Mouse (Mus musculus): ENCODE results near the gene Gm20388. TPM values are rescaled to one million over a fixed set of nuclear protein-coding genes. Genes with fewer than 3 reads are reported as not detected.

Gm20388 gene
- polyA plus RNA-seq, 1 experiment from 2014 or later, result not detected

DNA sequence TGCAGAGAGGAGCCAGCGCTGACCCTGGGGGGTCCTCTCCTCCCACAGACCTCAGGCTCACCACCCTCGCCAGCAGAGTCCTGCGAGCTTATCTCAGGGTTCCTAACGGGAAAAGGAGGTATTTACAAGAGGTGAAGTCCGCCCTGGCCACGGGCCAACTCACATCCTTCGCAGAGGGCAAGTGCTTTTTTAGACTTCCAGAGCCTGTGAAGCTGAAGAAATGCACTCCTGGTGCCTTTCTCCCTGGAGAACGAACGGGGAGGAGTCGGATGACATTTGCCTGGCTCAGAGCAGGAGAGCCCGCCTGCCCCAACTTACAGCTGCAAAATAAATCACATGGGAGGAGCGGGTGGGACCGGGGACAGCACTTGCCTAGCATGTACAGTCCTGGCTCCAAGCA, 1117.1 kb downstream of the Gm20388 start:
- peak; percentile 56 for ATAC-seq (ENCODE audit: low FRiP score, low TSS enrichment)
- Histone ChIP-seq H3K9ac (ENCODE audit: low read depth, low read length) (no peak overlapping the region), H3K4me2 (replicated peaks; ENCODE audit: low read depth, low read length) (no peak overlapping the region), H3K4me3 (ENCODE audit: low read length) (no peak overlapping the region), H3K27me3 (ENCODE audit: control insufficient read depth, insufficient read depth, low read length) (peaks cover 38% of the 10 kb centered on the region), H3K27ac (ENCODE audit: low read depth, low read length) (no peak overlapping the region), H3K4me1 (ENCODE audit: control insufficient read depth, insufficient read depth, low read length) (peaks cover 20% of the 10 kb centered on the region), H3K9me3 (ENCODE audit: control insufficient read depth, low read length) (no peaks in the 10 kb centered on the region), H3K36me3 (ENCODE audit: control insufficient read depth, insufficient read depth, low read length) (no peaks in the 10 kb centered on the region)
- 4% methylated on average over 13 of the region's 13 CpGs for WGBS

DNA sequence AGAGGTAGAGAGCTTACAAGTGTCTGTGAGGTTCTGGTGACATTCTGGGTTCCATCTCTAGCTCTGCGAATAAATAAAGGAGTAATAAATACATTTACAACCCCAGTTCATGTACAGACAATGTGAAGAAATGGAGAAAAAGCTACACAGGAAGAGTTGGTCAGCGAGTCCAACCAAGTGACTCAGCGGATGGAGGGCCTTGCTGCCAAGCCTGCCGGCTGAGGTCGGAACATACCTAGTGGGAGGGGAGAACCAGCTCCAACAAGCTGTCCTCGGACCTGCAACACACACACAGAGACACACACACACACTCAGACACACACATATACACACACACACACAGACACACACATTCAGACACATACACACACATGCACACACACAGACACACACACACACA, 1118.4 kb downstream of the Gm20388 start:
- Histone ChIP-seq H3K9ac (ENCODE audit: low read depth, low read length) (no peak overlapping the region), H3K27me3 (ENCODE audit: control insufficient read depth, insufficient read depth, low read length) (peaks cover 39% of the 10 kb centered on the region), H3K36me3 (ENCODE audit: control insufficient read depth, insufficient read depth, low read length) (no peaks in the 10 kb centered on the region), H3K4me1 (ENCODE audit: control insufficient read depth, insufficient read depth, low read length) (peaks cover 11% of the 10 kb centered on the region), H3K9me3 (ENCODE audit: control insufficient read depth, low read length) (no peaks in the 10 kb centered on the region), H3K4me3 (ENCODE audit: low read length) (no peak overlapping the region), H3K27ac (ENCODE audit: low read depth, low read length) (no peak overlapping the region), H3K4me2 (replicated peaks; ENCODE audit: low read depth, low read length) (no peak overlapping the region)
- 88% methylated on average over 6 of the region's 6 CpGs for WGBS
- ATAC-seq (ENCODE audit: low FRiP score, low TSS enrichment), result no peak

DNA sequence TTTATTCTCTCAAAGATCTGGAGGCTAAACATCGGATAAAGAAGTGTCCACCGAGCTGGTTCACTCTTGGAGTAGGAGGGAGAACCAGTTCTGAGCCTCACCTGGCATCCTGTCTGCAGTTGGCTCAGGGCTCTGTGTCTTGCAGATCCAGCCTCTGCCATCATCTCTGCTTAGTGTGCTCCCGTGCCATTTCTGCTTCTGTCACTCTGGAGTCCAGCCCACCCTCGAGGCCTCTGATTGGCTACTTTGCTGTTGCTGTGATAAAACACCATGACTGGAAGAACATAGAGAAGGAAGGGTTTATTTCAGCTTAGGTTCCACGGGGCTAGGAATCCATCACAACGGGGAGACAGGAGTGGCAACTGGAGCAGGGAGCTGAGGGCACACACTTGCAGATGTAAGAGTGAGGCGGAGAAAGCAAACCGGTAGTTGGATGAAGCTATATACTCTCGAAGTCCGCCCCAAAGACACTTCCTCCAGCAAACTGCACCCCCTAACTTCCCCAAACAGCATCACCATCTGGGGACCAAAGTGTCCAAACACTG, 1119.9 kb downstream of the Gm20388 start:
- Histone ChIP-seq H3K4me2 (replicated peaks; ENCODE audit: low read depth, low read length) (no peak overlapping the region), H3K27me3 (ENCODE audit: control insufficient read depth, insufficient read depth, low read length) (peaks cover 47% of the 10 kb centered on the region), H3K4me3 (ENCODE audit: low read length) (no peak overlapping the region), H3K9me3 (ENCODE audit: control insufficient read depth, low read length) (no peaks in the 10 kb centered on the region), H3K4me1 (ENCODE audit: control insufficient read depth, insufficient read depth, low read length) (peaks cover 11% of the 10 kb centered on the region), H3K36me3 (ENCODE audit: control insufficient read depth, insufficient read depth, low read length) (no peaks in the 10 kb centered on the region), H3K27ac (ENCODE audit: low read depth, low read length) (no peak overlapping the region), H3K9ac (ENCODE audit: low read depth, low read length) (no peak overlapping the region)
- no peak for ATAC-seq (ENCODE audit: low FRiP score, low TSS enrichment)
- 66% methylated on average over 10 of the region's 10 CpGs for WGBS

DNA sequence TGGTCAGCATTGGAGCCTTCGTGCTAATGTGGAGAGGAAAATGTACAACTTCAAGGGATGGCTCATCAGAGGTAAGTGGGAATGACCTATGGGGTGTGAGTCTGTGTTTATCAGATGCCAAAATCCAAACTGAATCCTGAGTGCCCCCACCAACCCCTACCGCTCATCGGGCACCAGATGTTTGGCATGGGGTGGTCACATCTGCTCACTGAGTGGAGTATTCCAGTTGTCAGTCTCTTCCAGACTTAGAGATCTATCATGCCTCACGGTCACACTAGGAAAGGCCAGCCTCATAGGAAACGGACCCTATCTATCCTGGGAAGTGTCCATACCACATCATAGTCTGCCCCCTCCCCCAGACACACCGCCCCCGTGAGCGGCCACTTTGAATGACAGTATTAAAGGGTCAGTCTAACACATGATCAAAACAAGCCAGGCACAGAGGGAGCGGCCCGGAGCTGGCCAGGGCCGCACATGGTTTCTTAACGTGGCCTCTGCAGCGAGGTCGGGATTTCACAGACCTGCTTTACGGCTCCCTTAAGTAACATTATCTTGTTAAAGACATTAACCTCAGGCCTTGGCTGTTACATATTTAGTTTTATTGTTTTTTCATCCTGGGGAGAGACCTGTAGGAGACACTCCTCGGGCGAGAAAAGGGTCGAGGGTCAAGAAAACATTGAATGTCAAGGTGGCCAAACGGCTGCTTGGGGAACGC, 1122.8 kb downstream of the Gm20388 start:
- no peak overlapping the region for H3K27ac ChIP-seq (ENCODE audit: low read depth, low read length)
- 24% methylated on average over 20 of the region's 20 CpGs for WGBS
- no peak overlapping the region for H3K9ac ChIP-seq (ENCODE audit: low read depth, low read length)
- no peaks in the 10 kb centered on the region for H3K4me1 ChIP-seq (ENCODE audit: control insufficient read depth, insufficient read depth, low read length)
- no peak overlapping the region for H3K4me3 ChIP-seq (ENCODE audit: low read length)
- H3K36me3 ChIP-seq (ENCODE audit: control insufficient read depth, insufficient read depth, low read length), result no peaks in the 10 kb centered on the region
- H3K27me3 ChIP-seq (ENCODE audit: control insufficient read depth, insufficient read depth, low read length), result peaks cover 61% of the 10 kb centered on the region
- no peaks in the 10 kb centered on the region for H3K9me3 ChIP-seq (ENCODE audit: control insufficient read depth, low read length)
- ATAC-seq (ENCODE audit: low FRiP score, low TSS enrichment), result peak; percentile 72; the same call in 1 of the 2 replicates
- H3K4me2 ChIP-seq (replicated peaks; ENCODE audit: low read depth, low read length), result no peak overlapping the region

DNA sequence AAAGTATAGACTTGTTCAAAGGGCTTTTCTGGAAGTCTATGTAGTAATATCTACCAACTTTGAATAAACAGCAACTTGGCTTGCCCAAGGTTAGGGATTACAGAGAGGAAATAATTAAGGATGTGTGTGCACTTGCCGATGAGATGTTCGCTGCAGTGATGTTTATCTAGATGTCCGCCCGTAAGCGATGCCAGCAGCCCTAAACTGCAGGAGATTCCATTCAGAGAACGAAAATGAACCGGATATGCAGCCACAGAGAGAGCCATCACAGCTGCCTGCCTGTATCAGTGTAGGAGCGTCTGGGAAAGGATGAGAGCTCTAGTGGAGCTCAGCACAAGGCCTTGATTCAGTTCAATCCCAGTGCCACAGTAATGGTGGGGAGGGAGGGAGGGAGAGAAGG, 1125.0 kb downstream of the Gm20388 start:
- no peak overlapping the region for H3K4me3 ChIP-seq (ENCODE audit: low read length)
- no peak overlapping the region for H3K4me2 ChIP-seq (replicated peaks; ENCODE audit: low read depth, low read length)
- H3K9me3 ChIP-seq (ENCODE audit: control insufficient read depth, low read length), result no peaks in the 10 kb centered on the region
- no peak overlapping the region for H3K9ac ChIP-seq (ENCODE audit: low read depth, low read length)
- no peak for ATAC-seq (ENCODE audit: low FRiP score, low TSS enrichment)
- H3K27ac ChIP-seq (ENCODE audit: low read depth, low read length), result no peak overlapping the region
- no peaks in the 10 kb centered on the region for H3K36me3 ChIP-seq (ENCODE audit: control insufficient read depth, insufficient read depth, low read length)
- no peaks in the 10 kb centered on the region for H3K4me1 ChIP-seq (ENCODE audit: control insufficient read depth, insufficient read depth, low read length)
- peaks cover 65% of the 10 kb centered on the region for H3K27me3 ChIP-seq (ENCODE audit: control insufficient read depth, insufficient read depth, low read length)
- 67% methylated on average over 8 of the region's 8 CpGs for WGBS

DNA sequence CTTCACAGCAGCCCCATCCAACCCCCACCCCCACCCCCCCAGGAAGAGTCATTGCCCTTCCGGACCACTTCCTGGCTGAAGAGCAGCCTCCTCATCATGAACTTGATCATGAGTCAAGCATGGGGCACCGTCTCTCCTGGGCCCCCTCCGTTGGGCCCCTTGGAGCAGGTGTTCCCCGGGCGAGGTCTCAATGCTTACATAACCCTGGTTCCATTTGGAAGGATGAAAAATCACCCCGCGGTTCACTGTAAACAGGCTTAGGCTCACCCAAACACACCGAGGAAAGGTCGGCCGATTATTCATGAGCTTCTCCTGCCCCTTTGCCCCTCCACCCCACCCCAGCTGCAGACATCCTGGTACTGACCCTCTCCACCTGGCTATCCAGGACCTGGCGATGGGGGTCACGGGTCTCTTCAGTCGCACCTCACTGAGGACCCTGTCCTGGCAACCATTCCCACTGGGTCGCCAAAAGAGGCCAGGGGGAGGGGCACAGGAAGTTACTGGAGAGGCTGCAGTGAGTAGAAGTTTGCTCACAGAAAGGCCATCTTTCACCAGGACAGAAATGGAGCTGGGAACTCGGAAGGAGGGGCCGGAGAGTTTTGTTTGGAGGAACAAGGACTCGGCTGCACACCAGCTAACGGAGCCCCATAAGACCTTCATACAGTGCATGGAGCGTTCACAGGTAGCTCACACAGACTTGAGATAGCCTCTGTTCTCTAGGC, 1133.2 kb downstream of the Gm20388 start:
- Histone ChIP-seq H3K4me3 (ENCODE audit: low read length) (no peak overlapping the region), H3K27ac (ENCODE audit: low read depth, low read length) (no peak overlapping the region), H3K27me3 (ENCODE audit: control insufficient read depth, insufficient read depth, low read length) (peaks cover 23% of the 10 kb centered on the region), H3K4me1 (ENCODE audit: control insufficient read depth, insufficient read depth, low read length) (no peaks in the 10 kb centered on the region; the same call in 1 of the 2 replicates), H3K9ac (ENCODE audit: low read depth, low read length) (no peak overlapping the region), H3K36me3 (ENCODE audit: control insufficient read depth, insufficient read depth, low read length) (no peaks in the 10 kb centered on the region), H3K4me2 (replicated peaks; ENCODE audit: low read depth, low read length) (no peak overlapping the region), H3K9me3 (ENCODE audit: control insufficient read depth, low read length) (peaks cover 3% of the 10 kb centered on the region; the same call in 1 of the 2 replicates)
- ATAC-seq (ENCODE audit: low FRiP score, low TSS enrichment), result peak; percentile 10; the same call in 1 of the 2 replicates
- WGBS, result 33% methylated on average over 19 of the region's 19 CpGs

DNA sequence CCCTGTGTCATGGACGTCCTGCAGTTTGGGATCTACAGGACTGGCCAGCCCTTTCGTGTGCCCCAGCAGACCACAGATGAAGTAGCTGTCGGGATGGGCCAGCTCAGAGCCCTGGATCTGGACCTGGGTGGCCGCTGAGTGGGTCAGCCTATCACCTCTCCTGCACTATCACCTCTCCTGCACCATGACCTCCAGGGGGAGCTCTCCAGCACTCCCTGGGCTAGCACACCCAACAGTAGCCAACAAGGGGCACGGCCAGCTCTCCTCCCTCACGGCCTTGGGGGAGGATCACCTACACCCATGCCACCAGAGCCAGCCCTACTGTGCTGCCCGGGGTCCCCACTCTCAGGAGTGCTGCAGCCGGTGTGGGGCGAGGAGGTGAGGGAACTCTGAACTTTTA, 1136.8 kb downstream of the Gm20388 start:
- H3K36me3 ChIP-seq (ENCODE audit: control insufficient read depth, insufficient read depth, low read length), result no peaks in the 10 kb centered on the region
- H3K27me3 ChIP-seq (ENCODE audit: control insufficient read depth, insufficient read depth, low read length), result peaks cover 23% of the 10 kb centered on the region
- H3K4me2 ChIP-seq (replicated peaks; ENCODE audit: low read depth, low read length), result no peak overlapping the region
- no peak overlapping the region for H3K27ac ChIP-seq (ENCODE audit: low read depth, low read length)
- no peak for ATAC-seq (ENCODE audit: low FRiP score, low TSS enrichment)
- no peaks in the 10 kb centered on the region; the same call in 1 of the 2 replicates for H3K4me1 ChIP-seq (ENCODE audit: control insufficient read depth, insufficient read depth, low read length)
- H3K4me3 ChIP-seq (ENCODE audit: low read length), result no peak overlapping the region
- H3K9ac ChIP-seq (ENCODE audit: low read depth, low read length), result no peak overlapping the region
- H3K9me3 ChIP-seq (ENCODE audit: control insufficient read depth, low read length), result peaks cover 3% of the 10 kb centered on the region; the same call in 1 of the 2 replicates
- 70% methylated on average over 9 of the region's 9 CpGs for WGBS

DNA sequence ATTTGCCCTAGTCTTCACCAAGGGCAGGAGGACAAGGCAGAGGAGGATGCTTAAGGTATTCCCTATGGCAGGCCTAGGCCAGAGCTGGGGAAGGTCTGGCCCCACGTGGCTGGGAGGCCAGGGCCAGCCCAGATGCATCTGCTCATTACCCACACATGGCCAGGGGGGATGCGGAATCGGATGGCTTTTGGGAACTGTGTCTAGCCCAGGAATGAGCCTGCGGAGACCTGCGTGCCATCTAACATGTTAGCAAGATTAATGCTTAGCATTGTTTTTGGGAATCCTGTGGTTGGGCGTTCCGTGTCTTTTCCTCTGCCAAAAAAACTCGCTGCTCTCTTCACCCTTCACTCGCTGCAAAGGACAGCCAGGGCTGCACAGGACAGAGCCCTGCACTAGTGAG, 1147.4 kb downstream of the Gm20388 start:
- H3K4me2 ChIP-seq (replicated peaks; ENCODE audit: low read depth, low read length), result no peak overlapping the region
- no peak for ATAC-seq (ENCODE audit: low FRiP score, low TSS enrichment)

DNA sequence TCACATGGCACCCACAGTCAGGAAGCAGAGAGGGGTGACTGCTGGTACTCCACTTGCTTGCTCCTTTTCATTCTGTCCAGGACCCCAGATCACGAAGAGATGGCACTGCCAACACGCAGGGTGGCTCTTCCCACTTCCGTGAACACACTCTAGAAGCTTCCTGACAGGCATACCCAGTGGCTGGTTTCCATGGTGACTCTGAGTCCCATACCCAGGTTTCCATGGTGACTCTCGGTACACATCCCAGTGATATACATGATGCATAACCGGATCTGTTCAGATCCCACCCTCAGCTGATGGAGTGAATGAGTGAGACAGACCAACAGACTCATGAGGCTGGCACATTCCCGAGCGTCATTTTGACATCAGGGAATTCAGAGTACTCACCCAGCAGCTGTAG, 1148.5 kb downstream of the Gm20388 start:
- Histone ChIP-seq H3K4me3 (ENCODE audit: low read length) (no peak overlapping the region), H3K9me3 (ENCODE audit: control insufficient read depth, low read length) (no peaks in the 10 kb centered on the region), H3K36me3 (ENCODE audit: control insufficient read depth, insufficient read depth, low read length) (no peaks in the 10 kb centered on the region), H3K27me3 (ENCODE audit: control insufficient read depth, insufficient read depth, low read length) (peaks cover 49% of the 10 kb centered on the region), H3K9ac (ENCODE audit: low read depth, low read length) (no peak overlapping the region), H3K4me1 (ENCODE audit: control insufficient read depth, insufficient read depth, low read length) (no peaks in the 10 kb centered on the region), H3K27ac (ENCODE audit: low read depth, low read length) (no peak overlapping the region), H3K4me2 (replicated peaks; ENCODE audit: low read depth, low read length) (no peak overlapping the region)
- WGBS, result 90% methylated on average over 7 of the region's 7 CpGs
- ATAC-seq (ENCODE audit: low FRiP score, low TSS enrichment), result no peak

More for the DNA sequence above, 1147.4 kb downstream of the Gm20388 start:
- Histone ChIP-seq H3K27ac (ENCODE audit: low read depth, low read length) (no peak overlapping the region), H3K4me1 (ENCODE audit: control insufficient read depth, insufficient read depth, low read length) (no peaks in the 10 kb centered on the region), H3K4me3 (ENCODE audit: low read length) (no peak overlapping the region), H3K9ac (ENCODE audit: low read depth, low read length) (no peak overlapping the region), H3K36me3 (ENCODE audit: control insufficient read depth, insufficient read depth, low read length) (no peaks in the 10 kb centered on the region), H3K27me3 (ENCODE audit: control insufficient read depth, insufficient read depth, low read length) (peaks cover 46% of the 10 kb centered on the region), H3K9me3 (ENCODE audit: control insufficient read depth, low read length) (no peaks in the 10 kb centered on the region)
- 73% methylated on average over 9 of the region's 9 CpGs for WGBS
